Mouse (Mus musculus): ENCODE results near the gene Dkk2. TPM values are rescaled to one million over a fixed set of nuclear protein-coding genes. Genes with fewer than 3 reads are reported as not detected.

The Dkk2 gene
- polyA plus RNA-seq, 1 experiment, result 0.17 TPM

- Histone ChIP-seq H3K27me3 (ENCODE audit: control insufficient read depth, insufficient read depth, insufficient read length) (no peaks in the 10 kb centered on the region), H3K4me2 (ENCODE audit: low read depth) (no peak overlapping the region), H3K4me3 (no peak overlapping the region), H3ac (ENCODE audit: control insufficient read depth, insufficient read length) (no peak overlapping the region), H3K36me3 (ENCODE audit: control insufficient read depth, insufficient read depth) (no peaks in the 10 kb centered on the region), H3K79me2 (ENCODE audit: control insufficient read depth, insufficient read depth) (no peaks in the 10 kb centered on the region)
- TF ChIP-seq CEBPB (IDR thresholded peaks at IDR 0.05; ENCODE audit: insufficient read depth, poor library complexity, severe bottlenecking) (no peak), TCF3 (IDR thresholded peaks at IDR 0.05; ENCODE audit: insufficient read length, low read depth) (no peak), USF1 (IDR thresholded peaks at IDR 0.05; ENCODE audit: low read depth) (no peak), MAX (IDR thresholded peaks at IDR 0.05; ENCODE audit: low read depth) (no peak), POLR2AphosphoS2 (IDR thresholded peaks at IDR 0.05; ENCODE audit: insufficient read length, low read depth) (no peak), POLR2A (IDR thresholded peaks at IDR 0.05; ENCODE audit: insufficient read length, low read depth) (no peak), MYOD1 (IDR thresholded peaks at IDR 0.05; ENCODE audit: control insufficient read depth in 1 of 3, insufficient read length in 2 of 3, low read depth in 2 of 3) (no peak), SRF (IDR thresholded peaks at IDR 0.05; ENCODE audit: control insufficient read depth, insufficient read length, low read depth) (no peak)
Measured at GRCm38 (mm10) chr3:132121344-132121743, 36.3 kb downstream of the Dkk2 start.

GRCm38 (mm10) chr3:132122581-132122980, 37.5 kb downstream of the Dkk2 start:
- no peak overlapping the region for H3ac ChIP-seq (ENCODE audit: control insufficient read depth, insufficient read length)
- no peak for TF ChIP-seq POLR2AphosphoS2 (IDR thresholded peaks at IDR 0.05; ENCODE audit: insufficient read length, low read depth)
- no peak for TF ChIP-seq POLR2A (IDR thresholded peaks at IDR 0.05; ENCODE audit: insufficient read length, low read depth)
- no peak for TF ChIP-seq MAX (IDR thresholded peaks at IDR 0.05; ENCODE audit: low read depth)
- no peak for TF ChIP-seq USF1 (IDR thresholded peaks at IDR 0.05; ENCODE audit: low read depth)
- no peak for TF ChIP-seq CEBPB (IDR thresholded peaks at IDR 0.05; ENCODE audit: insufficient read depth, poor library complexity, severe bottlenecking)
- no peak for TF ChIP-seq TCF3 (IDR thresholded peaks at IDR 0.05; ENCODE audit: insufficient read length, low read depth)
- TF ChIP-seq MYOD1 (IDR thresholded peaks at IDR 0.05; ENCODE audit: control insufficient read depth in 1 of 3, insufficient read length in 2 of 3, low read depth in 2 of 3), result no peak
- no peak for TF ChIP-seq REST (IDR thresholded peaks at IDR 0.05; ENCODE audit: insufficient read depth, insufficient read length)
- no peak for TF ChIP-seq SRF (IDR thresholded peaks at IDR 0.05; ENCODE audit: control insufficient read depth, insufficient read length, low read depth)
- TF ChIP-seq MYOG (IDR thresholded peaks at IDR 0.05; ENCODE audit: control insufficient read depth in 1 of 3, insufficient read depth in 1 of 3, insufficient read length in 2 of 3, low read depth in 2 of 3), result no peak
- no peak for TF ChIP-seq TCF12 (IDR thresholded peaks at IDR 0.05; ENCODE audit: insufficient read depth, poor library complexity, severe bottlenecking)
- TF ChIP-seq E2F4 (IDR thresholded peaks at IDR 0.05; ENCODE audit: insufficient read depth), result no peak
- no peak overlapping the region for H3K4me3 ChIP-seq
- no peaks in the 10 kb centered on the region for H3K36me3 ChIP-seq (ENCODE audit: control insufficient read depth, insufficient read depth)
- H3K27me3 ChIP-seq (ENCODE audit: control insufficient read depth, insufficient read depth, insufficient read length), result no peaks in the 10 kb centered on the region
- no peaks in the 10 kb centered on the region for H3K79me2 ChIP-seq (ENCODE audit: control insufficient read depth, insufficient read depth)
- no peak overlapping the region for H3K4me2 ChIP-seq (ENCODE audit: low read depth)

DNA sequence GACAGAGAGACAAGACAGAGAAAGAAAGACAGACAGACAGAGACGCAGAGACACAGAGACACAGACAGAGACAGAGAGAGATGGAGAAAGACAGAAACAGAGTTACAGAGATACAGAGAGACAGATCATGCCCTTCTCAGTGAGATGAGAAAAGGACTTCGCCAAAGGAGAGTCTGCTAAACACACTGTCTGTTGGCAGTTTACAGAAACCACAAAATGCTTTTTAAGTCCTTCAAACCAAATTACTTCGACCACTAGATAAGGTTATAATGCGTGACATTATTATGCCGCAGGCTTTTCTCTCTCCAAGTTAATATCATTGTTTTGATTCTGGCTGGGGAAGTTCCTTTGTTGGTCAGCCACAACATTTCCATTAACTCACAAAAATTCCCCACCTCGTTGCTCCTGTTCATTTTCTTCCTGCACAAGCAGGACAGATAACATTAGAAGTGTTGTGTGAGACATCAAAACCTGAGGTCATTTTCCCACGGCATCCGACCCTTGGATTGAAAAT, 40.2 kb downstream of the Dkk2 start:
- H3K27me3 ChIP-seq (ENCODE audit: control insufficient read depth, insufficient read depth, insufficient read length), result no peaks in the 10 kb centered on the region

GRCm38 (mm10) chr3:132129730-132130274, 44.7 kb downstream of the Dkk2 start:
- TF ChIP-seq MYOG (IDR thresholded peaks at IDR 0.05; ENCODE audit: control insufficient read depth in 1 of 3, insufficient read depth in 1 of 3, insufficient read length in 2 of 3, low read depth in 2 of 3) (no peak), TCF3 (IDR thresholded peaks at IDR 0.05; ENCODE audit: insufficient read length, low read depth) (no peak), SRF (IDR thresholded peaks at IDR 0.05; ENCODE audit: control insufficient read depth, insufficient read length, low read depth) (no peak), POLR2AphosphoS2 (IDR thresholded peaks at IDR 0.05; ENCODE audit: insufficient read length, low read depth) (no peak), REST (IDR thresholded peaks at IDR 0.05; ENCODE audit: insufficient read depth, insufficient read length) (no peak), E2F4 (IDR thresholded peaks at IDR 0.05; ENCODE audit: insufficient read depth) (no peak), CEBPB (IDR thresholded peaks at IDR 0.05; ENCODE audit: insufficient read depth, poor library complexity, severe bottlenecking) (no peak)
- no peaks in the 10 kb centered on the region for H3K79me2 ChIP-seq (ENCODE audit: control insufficient read depth, insufficient read depth)

More for the DNA sequence above, 40.2 kb downstream of the Dkk2 start:
- Histone ChIP-seq H3ac (ENCODE audit: control insufficient read depth, insufficient read length) (no peak overlapping the region), H3K4me2 (ENCODE audit: low read depth) (peak overlapping the region; percentile 51), H3K79me2 (ENCODE audit: control insufficient read depth, insufficient read depth) (no peaks in the 10 kb centered on the region), H3K36me3 (ENCODE audit: control insufficient read depth, insufficient read depth) (no peaks in the 10 kb centered on the region), H3K4me3 (no peak overlapping the region)
- no peak for TF ChIP-seq E2F4 (IDR thresholded peaks at IDR 0.05; ENCODE audit: insufficient read depth)
- no peak for TF ChIP-seq REST (IDR thresholded peaks at IDR 0.05; ENCODE audit: insufficient read depth, insufficient read length)
- TF ChIP-seq MYOG (IDR thresholded peaks at IDR 0.05; ENCODE audit: control insufficient read depth in 1 of 3, insufficient read depth in 1 of 3, insufficient read length in 2 of 3, low read depth in 2 of 3), result no peak
- no peak for TF ChIP-seq USF1 (IDR thresholded peaks at IDR 0.05; ENCODE audit: low read depth)
- TF ChIP-seq TCF3 (IDR thresholded peaks at IDR 0.05; ENCODE audit: insufficient read length, low read depth), result no peak
- no peak for TF ChIP-seq MAX (IDR thresholded peaks at IDR 0.05; ENCODE audit: low read depth)
- no peak for TF ChIP-seq POLR2A (IDR thresholded peaks at IDR 0.05; ENCODE audit: insufficient read length, low read depth)
- TF ChIP-seq TCF12 (IDR thresholded peaks at IDR 0.05; ENCODE audit: insufficient read depth, poor library complexity, severe bottlenecking), result no peak
- no peak for TF ChIP-seq POLR2AphosphoS2 (IDR thresholded peaks at IDR 0.05; ENCODE audit: insufficient read length, low read depth)
- TF ChIP-seq CEBPB (IDR thresholded peaks at IDR 0.05; ENCODE audit: insufficient read depth, poor library complexity, severe bottlenecking), result no peak
- no peak for TF ChIP-seq MYOD1 (IDR thresholded peaks at IDR 0.05; ENCODE audit: control insufficient read depth in 1 of 3, insufficient read length in 2 of 3, low read depth in 2 of 3)
- no peak for TF ChIP-seq SRF (IDR thresholded peaks at IDR 0.05; ENCODE audit: control insufficient read depth, insufficient read length, low read depth)

More at GRCm38 (mm10) chr3:132129730-132130274, 44.7 kb downstream of the Dkk2 start:
- H3K27me3 ChIP-seq (ENCODE audit: control insufficient read depth, insufficient read depth, insufficient read length), result no peaks in the 10 kb centered on the region
- H3K4me3 ChIP-seq, result no peak overlapping the region
- no peak overlapping the region for H3ac ChIP-seq (ENCODE audit: control insufficient read depth, insufficient read length)
- H3K36me3 ChIP-seq (ENCODE audit: control insufficient read depth, insufficient read depth), result no peaks in the 10 kb centered on the region
- H3K4me2 ChIP-seq (ENCODE audit: low read depth), result no peak overlapping the region
